Mouse (Mus musculus): ENCODE measurements around the gene Wrnip1. TPM values are rescaled to one million over a fixed set of nuclear protein-coding genes. Genes with fewer than 3 reads are reported as not detected.
A peak's percentile ranks its signal among the peaks of the same experiment; 100 is the strongest.
"Not testable (repeated sequence)": the region's sequence is repeated elsewhere in the genome, so short reads cannot be mapped to it uniquely, and the experiment has no call there.

Wrnip1 gene
- polyA plus RNA-seq, 1 experiment from 2014 or later: 19.7 TPM

GRCm38 (mm10) chr13:32850668-32851404 lies 49.0 kb downstream of the Wrnip1 start, which contains the start of gene Serpinb1a:
Gene Serpinb1a (minus strand): TSS chr13:32851185.
- H3K27me3 ChIP-seq (ENCODE audit: control insufficient read depth, insufficient read depth, low read length): no peaks in the 10 kb centered on the region
- no peak within 1 kb of the TSS for H3K4me3 ChIP-seq (ENCODE audit: control insufficient read depth in 1 of 2, insufficient read depth in 1 of 2, low read depth in 1 of 2, low read length in 2 of 2)
- H3K36me3 ChIP-seq (ENCODE audit: control insufficient read depth, insufficient read depth, low read length): no peaks in the 10 kb centered on the region
- H3K4me1 ChIP-seq (ENCODE audit: control insufficient read depth in 2 of 2, insufficient read depth in 2 of 2, low read length in 2 of 2): peaks cover 8 to 15% of the 10 kb centered on the region in 2 experiments; a peak in 3 of 4 replicates
- peak within 1 kb of the TSS; percentile 36 for H3K4me2 ChIP-seq (ENCODE audit: low read length)
- ATAC-seq (ENCODE audit: insufficient number of reproducible peaks, insufficient read depth, low FRiP score, low read depth): peak; percentile 59; the same call in 1 of the 2 replicates
- no peaks in the 10 kb centered on the region for H3K9me3 ChIP-seq (ENCODE audit: control insufficient read depth, low read length)
- WGBS: 57% methylated on average over 10 of the region's 10 CpGs
- H3K27ac ChIP-seq (replicated peaks in 1 of 2; ENCODE audit: control insufficient read depth in 1 of 2, insufficient read depth in 1 of 2, low read depth in 2 of 2, low read length in 2 of 2): no peak within 1 kb of the TSS
- no peak within 1 kb of the TSS for H3K9ac ChIP-seq (ENCODE audit: low read length)

- no peak overlapping the region for H3K27ac ChIP-seq (replicated peaks in 1 of 2; ENCODE audit: control insufficient read depth in 1 of 2, insufficient read depth in 1 of 2, low read depth in 2 of 2, low read length in 2 of 2)
- no peak overlapping the region for H3K9ac ChIP-seq (ENCODE audit: low read length)
- no peaks in the 10 kb centered on the region for H3K36me3 ChIP-seq (ENCODE audit: control insufficient read depth, insufficient read depth, low read length)
- no peak for ATAC-seq (ENCODE audit: insufficient number of reproducible peaks, insufficient read depth, low FRiP score, low read depth)
- peaks cover 8 to 15% of the 10 kb centered on the region in 2 experiments; a peak in 3 of 4 replicates for H3K4me1 ChIP-seq (ENCODE audit: control insufficient read depth in 2 of 2, insufficient read depth in 2 of 2, low read length in 2 of 2)
- no peak overlapping the region for H3K4me2 ChIP-seq (ENCODE audit: low read length)
- no peaks in the 10 kb centered on the region for H3K27me3 ChIP-seq (ENCODE audit: control insufficient read depth, insufficient read depth, low read length)
- no peak overlapping the region for H3K4me3 ChIP-seq (ENCODE audit: control insufficient read depth in 1 of 2, insufficient read depth in 1 of 2, low read depth in 1 of 2, low read length in 2 of 2)
- H3K9me3 ChIP-seq (ENCODE audit: control insufficient read depth, low read length): no peaks in the 10 kb centered on the region
- WGBS: 10% methylated on average over 7 of the region's 7 CpGs
These were observed 50.1 kb downstream of the Wrnip1 start for GRCm38 (mm10) chr13:32851967-32852366.

GRCm38 (mm10) chr13:32852539-32852938 lies 50.7 kb downstream of the Wrnip1 start:
- no peaks in the 10 kb centered on the region for H3K9me3 ChIP-seq (ENCODE audit: control insufficient read depth, low read length)
- H3K27me3 ChIP-seq (ENCODE audit: control insufficient read depth, insufficient read depth, low read length): no peaks in the 10 kb centered on the region
- no peak overlapping the region for H3K27ac ChIP-seq (replicated peaks in 1 of 2; ENCODE audit: control insufficient read depth in 1 of 2, insufficient read depth in 1 of 2, low read depth in 2 of 2, low read length in 2 of 2)
- H3K9ac ChIP-seq (ENCODE audit: low read length): no peak overlapping the region
- ATAC-seq (ENCODE audit: insufficient number of reproducible peaks, insufficient read depth, low FRiP score, low read depth): no peak
- peaks cover 8 to 15% of the 10 kb centered on the region in 2 experiments; a peak in 3 of 4 replicates for H3K4me1 ChIP-seq (ENCODE audit: control insufficient read depth in 2 of 2, insufficient read depth in 2 of 2, low read length in 2 of 2)
- 94% methylated on average over 4 of the region's 4 CpGs for WGBS
- no peak overlapping the region for H3K4me2 ChIP-seq (ENCODE audit: low read length)
- no peak overlapping the region for H3K4me3 ChIP-seq (ENCODE audit: control insufficient read depth in 1 of 2, insufficient read depth in 1 of 2, low read depth in 1 of 2, low read length in 2 of 2)
- no peaks in the 10 kb centered on the region for H3K36me3 ChIP-seq (ENCODE audit: control insufficient read depth, insufficient read depth, low read length)

GRCm38 (mm10) chr13:32853073-32853472 lies 51.2 kb downstream of the Wrnip1 start:
- H3K27ac ChIP-seq (replicated peaks in 1 of 2; ENCODE audit: control insufficient read depth in 1 of 2, insufficient read depth in 1 of 2, low read depth in 2 of 2, low read length in 2 of 2): no peak overlapping the region
- 80% methylated on average over 2 of the region's 2 CpGs for WGBS
- ATAC-seq (ENCODE audit: insufficient number of reproducible peaks, insufficient read depth, low FRiP score, low read depth): no peak; the same call in 1 of the 2 replicates
- H3K4me3 ChIP-seq (ENCODE audit: control insufficient read depth in 1 of 2, insufficient read depth in 1 of 2, low read depth in 1 of 2, low read length in 2 of 2): no peak overlapping the region
- no peak overlapping the region for H3K9ac ChIP-seq (ENCODE audit: low read length)
- peaks cover 8 to 15% of the 10 kb centered on the region in 2 experiments; a peak in 3 of 4 replicates for H3K4me1 ChIP-seq (ENCODE audit: control insufficient read depth in 2 of 2, insufficient read depth in 2 of 2, low read length in 2 of 2)
- H3K36me3 ChIP-seq (ENCODE audit: control insufficient read depth, insufficient read depth, low read length): no peaks in the 10 kb centered on the region
- H3K4me2 ChIP-seq (ENCODE audit: low read length): no peak overlapping the region
- no peaks in the 10 kb centered on the region for H3K9me3 ChIP-seq (ENCODE audit: control insufficient read depth, low read length)
- no peaks in the 10 kb centered on the region for H3K27me3 ChIP-seq (ENCODE audit: control insufficient read depth, insufficient read depth, low read length)

GRCm38 (mm10) chr13:32860821-32861220 lies 59.0 kb downstream of the Wrnip1 start:
- no peak overlapping the region for H3K27ac ChIP-seq (replicated peaks in 1 of 2; ENCODE audit: control insufficient read depth in 1 of 2, insufficient read depth in 1 of 2, low read depth in 2 of 2, low read length in 2 of 2)
- no peaks in the 10 kb centered on the region; a peak in 1 of 4 replicates for H3K4me1 ChIP-seq (ENCODE audit: control insufficient read depth in 2 of 2, insufficient read depth in 2 of 2, low read length in 2 of 2)
- H3K9me3 ChIP-seq (ENCODE audit: control insufficient read depth, low read length): no peaks in the 10 kb centered on the region
- no peaks in the 10 kb centered on the region for H3K27me3 ChIP-seq (ENCODE audit: control insufficient read depth, insufficient read depth, low read length)
- 25% methylated on average over 3 of the region's 3 CpGs for WGBS
- H3K4me2 ChIP-seq (ENCODE audit: low read length): no peak overlapping the region
- H3K9ac ChIP-seq (ENCODE audit: low read length): no peak overlapping the region
- H3K4me3 ChIP-seq (ENCODE audit: control insufficient read depth in 1 of 2, insufficient read depth in 1 of 2, low read depth in 1 of 2, low read length in 2 of 2): no peak overlapping the region
- no peaks in the 10 kb centered on the region for H3K36me3 ChIP-seq (ENCODE audit: control insufficient read depth, insufficient read depth, low read length)
- no peak for ATAC-seq (ENCODE audit: insufficient number of reproducible peaks, insufficient read depth, low FRiP score, low read depth)

GRCm38 (mm10) chr13:32863456-32863855 lies 61.6 kb downstream of the Wrnip1 start:
- Histone ChIP-seq H3K4me1 (ENCODE audit: control insufficient read depth in 2 of 2, insufficient read depth in 2 of 2, low read length in 2 of 2) (no peaks in the 10 kb centered on the region; a peak in 1 of 4 replicates), H3K27me3 (ENCODE audit: control insufficient read depth, insufficient read depth, low read length) (no peaks in the 10 kb centered on the region), H3K9me3 (ENCODE audit: control insufficient read depth, low read length) (no peaks in the 10 kb centered on the region), H3K9ac (ENCODE audit: low read length) (no peak overlapping the region), H3K4me2 (ENCODE audit: low read length) (no peak overlapping the region), H3K4me3 (ENCODE audit: control insufficient read depth in 1 of 2, insufficient read depth in 1 of 2, low read depth in 1 of 2, low read length in 2 of 2) (no peak overlapping the region), H3K36me3 (ENCODE audit: control insufficient read depth, insufficient read depth, low read length) (no peaks in the 10 kb centered on the region), H3K27ac (replicated peaks in 1 of 2; ENCODE audit: control insufficient read depth in 1 of 2, insufficient read depth in 1 of 2, low read depth in 2 of 2, low read length in 2 of 2) (no peak overlapping the region)
- ATAC-seq (ENCODE audit: insufficient number of reproducible peaks, insufficient read depth, low FRiP score, low read depth): no peak

GRCm38 (mm10) chr13:32864529-32864928 lies 62.7 kb downstream of the Wrnip1 start:
- not testable (repeated sequence) for H3K4me2 ChIP-seq (ENCODE audit: low read length); H3K27ac ChIP-seq (replicated peaks in 1 of 2; ENCODE audit: control insufficient read depth in 1 of 2, insufficient read depth in 1 of 2, low read depth in 2 of 2, low read length in 2 of 2); H3K4me1 ChIP-seq (ENCODE audit: control insufficient read depth in 2 of 2, insufficient read depth in 2 of 2, low read length in 2 of 2); ATAC-seq (ENCODE audit: insufficient number of reproducible peaks, insufficient read depth, low FRiP score, low read depth); H3K27me3 ChIP-seq (ENCODE audit: control insufficient read depth, insufficient read depth, low read length); H3K9me3 ChIP-seq (ENCODE audit: control insufficient read depth, low read length); H3K9ac ChIP-seq (ENCODE audit: low read length); H3K36me3 ChIP-seq (ENCODE audit: control insufficient read depth, insufficient read depth, low read length); H3K4me3 ChIP-seq (ENCODE audit: control insufficient read depth in 1 of 2, insufficient read depth in 1 of 2, low read depth in 1 of 2, low read length in 2 of 2)
- WGBS: 66% methylated on average over 3 of the region's 3 CpGs
